Mouse (Mus musculus) brain, embryonic 14.5 days (tissue): Measurements from ENCODE around the gene Wdr20.

Source experiments
- CTCF ChIP-seq: fragments of 200-500 bp; IDR thresholded peaks from 2 replicates; pipeline ENCODE4 v1.5.1; 2012; ENCODE audit warnings: inconsistent platforms, mild to moderate bottlenecking, moderate library complexity, borderline replicate concordance; ENCODE audit not compliant: insufficient read depth, insufficient read length; ENCODE audit errors: extremely low read depth
- POLR2A ChIP-seq: fragments of 200-500 bp; IDR thresholded peaks from 2 replicates; pipeline ENCODE4 v1.6.1; 2012; ENCODE audit warnings: mild to moderate bottlenecking, inconsistent platforms, borderline replicate concordance; ENCODE audit not compliant: poor library complexity, insufficient read depth, insufficient read length, severe bottlenecking; ENCODE audit errors: extremely low read depth

- TF ChIP-seq CTCF (no peak), POLR2A (no peak)
Measured at GRCm38 (mm10) chr12:110790580-110790979, 52.8 kb downstream of the Wdr20 start.
